Mouse (Mus musculus) cerebellum, adult 9-10 months (tissue): ENCODE measurements around the gene Gm10100.
"Not testable (repeated sequence)": the region's sequence is repeated elsewhere in the genome, so short reads cannot be mapped to it uniquely, and the experiment has no call there.

ENCODE experiments used
- DNase-seq: peaks from one replicate; pipeline ENCODE4 v3.0.0; 2022

Gm10100 gene

GRCm38 (mm10) chr10:77726186-77726585 lies at the start of gene Gm10100:
Gene Gm10100 (plus strand): TSS chr10:77726486.
- DNase-seq: peak; percentile 6

GRCm38 (mm10) chr10:77677562-77677961 lies 48.7 kb upstream of the Gm10100 start:
- DNase-seq: no peak

- no peak for DNase-seq
These were observed 43.3 kb upstream of the Gm10100 start for GRCm38 (mm10) chr10:77682994-77683393.

GRCm38 (mm10) chr10:77684181-77684580 lies 42.1 kb upstream of the Gm10100 start:
- DNase-seq: no peak

- no peak for DNase-seq
These were observed 40.2 kb upstream of the Gm10100 start, which contains the start of gene Tspear for GRCm38 (mm10) chr10:77685895-77686664. Gene Tspear (plus strand): TSS chr10:77686569.

GRCm38 (mm10) chr10:77687021-77687420 lies 39.3 kb upstream of the Gm10100 start:
- no peak for DNase-seq

- not testable (repeated sequence) for DNase-seq
These were observed 35.9 kb upstream of the Gm10100 start, which contains the start of gene Gm19402 for GRCm38 (mm10) chr10:77690356-77690807. Gene Gm19402 (minus strand): TSS chr10:77690757.

- DNase-seq: no peak
These were observed 29.2 kb upstream of the Gm10100 start, which contains the start of gene Gm9508 for GRCm38 (mm10) chr10:77697133-77697532. Gene Gm9508 (minus strand): TSS chr10:77697233.

- DNase-seq: no peak
These were observed 20.0 kb upstream of the Gm10100 start, which contains the start of gene Gm10272 for GRCm38 (mm10) chr10:77706326-77706725. Gene Gm10272 (plus strand): TSS chr10:77706626.

- no peak for DNase-seq
These were observed 16.5 kb upstream of the Gm10100 start for GRCm38 (mm10) chr10:77709831-77710230.

GRCm38 (mm10) chr10:77711157-77711556 lies 15.1 kb upstream of the Gm10100 start, which contains the start of gene Gm10024:
Gene Gm10024 (plus strand): TSS chr10:77711457.
- not testable (repeated sequence) for DNase-seq

GRCm38 (mm10) chr10:77713734-77714133 lies 12.6 kb upstream of the Gm10100 start:
- DNase-seq: no peak

GRCm38 (mm10) chr10:77715507-77715906 lies 10.8 kb upstream of the Gm10100 start, which contains the start of gene Gm10142:
Gene Gm10142 (plus strand): TSS chr10:77715807.
- no peak for DNase-seq

- not testable (repeated sequence) for DNase-seq
These were observed 6.0 kb upstream of the Gm10100 start, which contains the start of gene Krtap12-1 for GRCm38 (mm10) chr10:77720299-77720698. Gene Krtap12-1 (plus strand): TSS chr10:77720599.

- no peak for DNase-seq
These were observed 1.4 kb upstream of the Gm10100 start for GRCm38 (mm10) chr10:77724855-77725254.

GRCm38 (mm10) chr10:77728280-77728679 lies 2.0 kb downstream of the Gm10100 start:
- DNase-seq: no peak

- no peak for DNase-seq
These were observed 3.0 kb downstream of the Gm10100 start for GRCm38 (mm10) chr10:77729241-77729640.

GRCm38 (mm10) chr10:77735928-77736327 lies 9.6 kb downstream of the Gm10100 start:
- DNase-seq: no peak

GRCm38 (mm10) chr10:77738929-77739328 lies 12.6 kb downstream of the Gm10100 start:
- DNase-seq: no peak

GRCm38 (mm10) chr10:77741924-77742688 lies 15.8 kb downstream of the Gm10100 start, which contains the start of gene Gm18596:
Gene Gm18596 (minus strand): TSS chr10:77742638.
- peak; percentile 13 for DNase-seq

- DNase-seq: peak; percentile 19
These were observed 24.4 kb downstream of the Gm10100 start for GRCm38 (mm10) chr10:77750686-77751085.

- not testable (repeated sequence) for DNase-seq
These were observed 25.0 kb downstream of the Gm10100 start, which contains the start of gene Gm9736 for GRCm38 (mm10) chr10:77751254-77751653. Gene Gm9736 (minus strand): TSS chr10:77751354.

- DNase-seq: not testable (repeated sequence)
These were observed 26.0 kb downstream of the Gm10100 start for GRCm38 (mm10) chr10:77752312-77752711.
